Mouse (Mus musculus) embryonic fibroblast, embryonic 13.5 days (primary cell): ENCODE results near the gene Tbc1d16.

Experiments
- CTCF ChIP-seq: IDR thresholded peaks from 2 replicates; pipeline ENCODE4 v1.5.1; 2011; ENCODE audit warnings: mild to moderate bottlenecking, control low read depth, low read length, moderate library complexity, borderline replicate concordance; ENCODE audit not compliant: insufficient read depth
- POLR2A ChIP-seq: IDR thresholded peaks from 2 replicates; pipeline ENCODE4 v1.6.1; 2011; ENCODE audit warnings: low read depth, mild to moderate bottlenecking, control low read depth, low read length, moderate library complexity

- TF ChIP-seq CTCF = no peak
- TF ChIP-seq POLR2A = no peak
Observed at GRCm38 (mm10) chr11:119192176-119192575, 36.1 kb downstream of the Tbc1d16 start.
